Mouse (Mus musculus): ENCODE results near the gene Mrvi1.

The Mrvi1 gene

DNA sequence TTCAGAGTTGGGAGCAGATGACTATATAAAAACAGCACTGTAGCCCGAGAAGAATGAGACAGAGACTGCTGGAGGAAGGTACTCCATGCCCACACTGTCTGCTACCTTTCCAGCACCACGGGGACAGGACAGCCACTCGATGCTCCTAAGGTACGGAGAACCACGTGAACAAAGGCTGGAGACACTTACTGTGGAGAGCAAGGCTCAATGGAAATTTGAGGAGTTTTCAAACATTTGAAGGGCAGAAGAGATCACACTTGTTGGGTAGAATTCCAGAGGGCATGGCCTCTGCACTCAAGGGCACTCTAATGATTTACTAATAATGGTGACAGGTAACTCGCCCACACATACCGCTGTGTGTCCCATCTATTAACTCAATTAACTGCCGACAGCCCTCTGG, 159.2 kb downstream of the Mrvi1 start:
- no peak for DNase-seq

GRCm38 (mm10) chr7:110822055-110822454, 160.2 kb downstream of the Mrvi1 start:
- no peak for DNase-seq

GRCm38 (mm10) chr7:110821653-110822052, 160.6 kb downstream of the Mrvi1 start:
- peak; percentile 52 to 65 for DNase-seq

DNA sequence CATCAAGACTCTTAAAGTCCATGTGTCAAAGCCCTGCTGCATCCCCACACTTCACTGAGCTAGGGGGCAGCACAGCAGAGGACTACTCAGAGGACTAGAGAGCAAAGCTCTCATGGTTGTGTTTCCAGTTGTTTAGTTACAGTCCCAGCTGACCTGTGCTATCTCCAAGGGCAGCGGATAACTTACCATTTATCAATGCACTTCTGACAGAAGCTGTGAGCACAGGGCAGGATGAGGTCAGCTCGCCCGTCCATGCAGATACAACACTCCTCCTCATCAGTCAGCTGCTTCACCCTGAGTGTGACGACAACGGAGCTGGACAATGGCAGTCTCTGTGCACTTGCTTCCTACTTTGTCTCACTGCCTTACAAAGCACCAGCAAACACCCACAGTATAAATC, 161.2 kb downstream of the Mrvi1 start:
- peak in 1 of 2 experiments; percentile 42 for DNase-seq

- no peak for DNase-seq
These were observed 163.4 kb downstream of the Mrvi1 start for GRCm38 (mm10) chr7:110818787-110819350.

Data from kidney, postnatal 4 days (tissue).